Mouse (Mus musculus): ENCODE data around the gene Prkce.

Prkce gene

GRCm38 (mm10) chr17:86183788-86184187, 16.2 kb downstream of the Prkce start:
- no peak for DNase-seq

- no peak for DNase-seq
These were observed 17.1 kb downstream of the Prkce start for GRCm38 (mm10) chr17:86184552-86185209.

GRCm38 (mm10) chr17:86185584-86185983, 18.0 kb downstream of the Prkce start:
- no peak for DNase-seq

GRCm38 (mm10) chr17:86187777-86188176, 20.2 kb downstream of the Prkce start:
- no peak for DNase-seq

- peak; percentile 71 for DNase-seq
These were observed 26.4 kb downstream of the Prkce start for GRCm38 (mm10) chr17:86193979-86194378.

- peak; percentile 35 for DNase-seq
These were observed 27.3 kb downstream of the Prkce start for GRCm38 (mm10) chr17:86194921-86195320.

- DNase-seq: peak; percentile 46
These were observed 31.2 kb downstream of the Prkce start for GRCm38 (mm10) chr17:86198496-86199465.

GRCm38 (mm10) chr17:86201981-86202380, 34.4 kb downstream of the Prkce start:
- no peak for DNase-seq

GRCm38 (mm10) chr17:86202972-86203371, 35.4 kb downstream of the Prkce start:
- DNase-seq: no peak

GRCm38 (mm10) chr17:86203531-86204450, 36.2 kb downstream of the Prkce start:
- DNase-seq: peak; percentile 40

GRCm38 (mm10) chr17:86206289-86206688, 38.7 kb downstream of the Prkce start:
- no peak for DNase-seq

GRCm38 (mm10) chr17:86208057-86208820, 40.7 kb downstream of the Prkce start:
- no peak for DNase-seq

GRCm38 (mm10) chr17:86208821-86209186, 41.2 kb downstream of the Prkce start:
- no peak for DNase-seq

- no peak for DNase-seq
These were observed 42.2 kb downstream of the Prkce start for GRCm38 (mm10) chr17:86209680-86210251.

- no peak for DNase-seq
These were observed 44.6 kb downstream of the Prkce start for GRCm38 (mm10) chr17:86212204-86212603.

GRCm38 (mm10) chr17:86214285-86214684, 46.7 kb downstream of the Prkce start:
- no peak for DNase-seq

- DNase-seq: no peak
These were observed 47.2 kb downstream of the Prkce start for GRCm38 (mm10) chr17:86214741-86215140.

- peak; percentile 75 for DNase-seq
These were observed 48.2 kb downstream of the Prkce start for GRCm38 (mm10) chr17:86215771-86216170.

GRCm38 (mm10) chr17:86217468-86217867, 49.9 kb downstream of the Prkce start:
- DNase-seq: no peak

- no peak for DNase-seq
These were observed 51.0 kb downstream of the Prkce start for GRCm38 (mm10) chr17:86218553-86218952.

- DNase-seq: no peak
These were observed 58.1 kb downstream of the Prkce start for GRCm38 (mm10) chr17:86225488-86226186.

Data from kidney, postnatal 14 days (tissue).